Mouse (Mus musculus): ENCODE results near the gene Nup54.

GRCm38 (mm10) chr5:92387433-92387832, 47.6 kb downstream of the Nup54 start:
- TF ChIP-seq POLR2A (IDR thresholded peaks at IDR 0.05; ENCODE audit: extremely low read depth, insufficient read depth, low read length) (no peak), CTCF (IDR thresholded peaks at IDR 0.05; ENCODE audit: low read depth, low read length) (no peak)

All from liver, adult 2 months (tissue).